Mouse (Mus musculus) erythroblast, embryonic 14.5 days (primary cell): Measurements from ENCODE around the gene Ap1s3. TPM values are rescaled to one million over a fixed set of nuclear protein-coding genes. Genes with fewer than 3 reads are reported as not detected.

Experiments
- H3K27me3 ChIP-seq: 2 replicates; pipeline ENCODE4 v1.6.1; 2012; ENCODE audit warnings: inconsistent platforms; ENCODE audit not compliant: control insufficient read depth
- H3K36me3 ChIP-seq: 2 replicates; pipeline ENCODE4 v1.6.1; 2012; ENCODE audit warnings: mild to moderate bottlenecking, inconsistent platforms; ENCODE audit not compliant: control insufficient read depth
- H3K4me1 ChIP-seq: 2 replicates; pipeline ENCODE4 v1.6.1; 2012; ENCODE audit warnings: inconsistent platforms; ENCODE audit not compliant: control insufficient read depth
- H3K4me3 ChIP-seq: replicated peaks from 2 replicates; pipeline ENCODE3; 2012; ENCODE audit warnings: moderate library complexity, mild to moderate bottlenecking, inconsistent platforms
- H3K9me3 ChIP-seq: 2 replicates; pipeline ENCODE4 v1.6.1; 2012; ENCODE audit warnings: low read length, inconsistent platforms, mixed read lengths; ENCODE audit not compliant: control insufficient read depth
- GATA1 ChIP-seq: IDR thresholded peaks from 2 replicates; pipeline ENCODE4 v1.6.1; 2012; ENCODE audit warnings: low read length, inconsistent platforms, mixed read lengths
- TAL1 ChIP-seq: IDR thresholded peaks from 3 replicates; pipeline ENCODE4 v1.6.1; 2012; ENCODE audit warnings: low read length, inconsistent platforms, mixed read lengths
- polyA plus RNA-seq: library from polyadenylated mRNA; stranded (reverse); fragments of >175 nt; gene quantifications from 2 replicates; pipeline ENCODE4 v1.2.3, GENCODE M21; 2012

Ap1s3 gene
- polyA plus RNA-seq, 1 experiment = 0.13 TPM

GRCm38 (mm10) chr1:79704672-79705071, 32.9 kb upstream of the Ap1s3 start:
- Histone ChIP-seq H3K4me1 (no peaks in the 10 kb centered on the region), H3K9me3 (no peaks in the 10 kb centered on the region), H3K4me3 (no peak overlapping the region), H3K36me3 (peaks cover 9% of the 10 kb centered on the region), H3K27me3 (no peaks in the 10 kb centered on the region)
- TF ChIP-seq GATA1 (no peak), TAL1 (no peak)

GRCm38 (mm10) chr1:79703520-79703919, 31.7 kb upstream of the Ap1s3 start:
- Histone ChIP-seq H3K27me3 (no peaks in the 10 kb centered on the region), H3K9me3 (no peaks in the 10 kb centered on the region), H3K4me1 (no peaks in the 10 kb centered on the region), H3K36me3 (peaks cover 9% of the 10 kb centered on the region), H3K4me3 (no peak overlapping the region)
- no peak for TF ChIP-seq GATA1
- TF ChIP-seq TAL1 = no peak

GRCm38 (mm10) chr1:79698506-79698905, 26.7 kb upstream of the Ap1s3 start:
- Histone ChIP-seq H3K9me3 (no peaks in the 10 kb centered on the region), H3K27me3 (no peaks in the 10 kb centered on the region), H3K4me1 (no peaks in the 10 kb centered on the region), H3K4me3 (no peak overlapping the region), H3K36me3 (peaks cover 2% of the 10 kb centered on the region; the same call in 1 of the 2 replicates)
- no peak for TF ChIP-seq GATA1
- no peak for TF ChIP-seq TAL1

- Histone ChIP-seq H3K27me3 (no peaks in the 10 kb centered on the region), H3K4me3 (no peak overlapping the region), H3K36me3 (peaks cover 2% of the 10 kb centered on the region; the same call in 1 of the 2 replicates), H3K4me1 (no peaks in the 10 kb centered on the region), H3K9me3 (no peaks in the 10 kb centered on the region)
- no peak for TF ChIP-seq TAL1
- TF ChIP-seq GATA1 = no peak
These were observed 25.6 kb upstream of the Ap1s3 start for GRCm38 (mm10) chr1:79697382-79697781.

- no peaks in the 10 kb centered on the region for H3K27me3 ChIP-seq
- no peaks in the 10 kb centered on the region for H3K9me3 ChIP-seq
- TF ChIP-seq GATA1 (no peak), TAL1 (no peak)
- peaks cover 2% of the 10 kb centered on the region; the same call in 1 of the 2 replicates for H3K36me3 ChIP-seq
- no peak overlapping the region for H3K4me3 ChIP-seq
- H3K4me1 ChIP-seq = no peaks in the 10 kb centered on the region
These were observed 25.2 kb upstream of the Ap1s3 start for GRCm38 (mm10) chr1:79696933-79697332.

- Histone ChIP-seq H3K4me3 (no peak overlapping the region), H3K9me3 (no peaks in the 10 kb centered on the region), H3K36me3 (no peaks in the 10 kb centered on the region), H3K4me1 (no peaks in the 10 kb centered on the region), H3K27me3 (no peaks in the 10 kb centered on the region)
- no peak for TF ChIP-seq TAL1
- TF ChIP-seq GATA1 = no peak
These were observed 20.7 kb upstream of the Ap1s3 start for GRCm38 (mm10) chr1:79692482-79692881.

GRCm38 (mm10) chr1:79687254-79687653, 15.5 kb upstream of the Ap1s3 start:
- no peaks in the 10 kb centered on the region for H3K27me3 ChIP-seq
- no peaks in the 10 kb centered on the region for H3K9me3 ChIP-seq
- no peak overlapping the region for H3K4me3 ChIP-seq
- TF ChIP-seq GATA1 (no peak), TAL1 (no peak)
- H3K4me1 ChIP-seq = no peaks in the 10 kb centered on the region
- H3K36me3 ChIP-seq = no peaks in the 10 kb centered on the region

- Histone ChIP-seq H3K4me3 (no peak overlapping the region), H3K4me1 (no peaks in the 10 kb centered on the region), H3K27me3 (no peaks in the 10 kb centered on the region), H3K36me3 (no peaks in the 10 kb centered on the region), H3K9me3 (no peaks in the 10 kb centered on the region)
- no peak for TF ChIP-seq TAL1
- TF ChIP-seq GATA1 = no peak
These were observed 12.3 kb upstream of the Ap1s3 start for GRCm38 (mm10) chr1:79684027-79684426.

GRCm38 (mm10) chr1:79682936-79683335, 11.2 kb upstream of the Ap1s3 start:
- H3K4me1 ChIP-seq = no peaks in the 10 kb centered on the region
- no peaks in the 10 kb centered on the region for H3K36me3 ChIP-seq
- no peaks in the 10 kb centered on the region for H3K27me3 ChIP-seq
- H3K4me3 ChIP-seq = no peak overlapping the region
- TF ChIP-seq GATA1 (no peak), TAL1 (no peak)
- H3K9me3 ChIP-seq = no peaks in the 10 kb centered on the region

- H3K36me3 ChIP-seq = no peaks in the 10 kb centered on the region
- no peaks in the 10 kb centered on the region for H3K27me3 ChIP-seq
- H3K4me3 ChIP-seq = no peak overlapping the region
- TF ChIP-seq GATA1 = no peak
- TF ChIP-seq TAL1 = no peak
- no peaks in the 10 kb centered on the region for H3K4me1 ChIP-seq
- no peaks in the 10 kb centered on the region for H3K9me3 ChIP-seq
These were observed 9.0 kb upstream of the Ap1s3 start for GRCm38 (mm10) chr1:79680777-79681176.
